Mouse (Mus musculus) adipocyte (in vitro differentiated cells): ENCODE results near the gene Khdc1b.
"Not testable (repeated sequence)": the region's sequence is repeated elsewhere in the genome, so short reads cannot be mapped to it uniquely, and the experiment has no call there.

Experiments used
- DNase-seq: peaks from one replicate; pipeline ENCODE4 v3.0.0-alpha.2; 2016; ENCODE audit warnings: low spot score

Khdc1b gene

GRCm38 (mm10) chr1:21383256-21383655 lies at the start of gene Khdc1b:
Gene Khdc1b (plus strand): TSS chr1:21383556.
- DNase-seq: no peak

GRCm38 (mm10) chr1:21335836-21336235 lies 47.5 kb upstream of the Khdc1b start:
- DNase-seq: no peak

GRCm38 (mm10) chr1:21340745-21341144 lies 42.6 kb upstream of the Khdc1b start:
- DNase-seq: no peak

GRCm38 (mm10) chr1:21344253-21344652 lies 39.1 kb upstream of the Khdc1b start:
- DNase-seq: peak; percentile 69

- not testable (repeated sequence) for DNase-seq
These were observed 38.6 kb upstream of the Khdc1b start for GRCm38 (mm10) chr1:21344752-21345151.

- DNase-seq: no peak
These were observed 34.0 kb upstream of the Khdc1b start, which contains the start of gene Khdc1a for GRCm38 (mm10) chr1:21349341-21349740. Gene Khdc1a (plus strand): TSS chr1:21349641.

- not testable (repeated sequence) for DNase-seq
These were observed 15.3 kb upstream of the Khdc1b start, which contains the start of gene Khdc1c for GRCm38 (mm10) chr1:21368031-21368430. Gene Khdc1c (plus strand): TSS chr1:21368331.

- DNase-seq: no peak
These were observed 7.8 kb downstream of the Khdc1b start for GRCm38 (mm10) chr1:21391138-21391671.

GRCm38 (mm10) chr1:21402804-21403203 lies 19.4 kb downstream of the Khdc1b start:
- no peak for DNase-seq

- no peak for DNase-seq
These were observed 23.9 kb downstream of the Khdc1b start for GRCm38 (mm10) chr1:21407266-21407665.

- peak; percentile 65 for DNase-seq
These were observed 28.2 kb downstream of the Khdc1b start for GRCm38 (mm10) chr1:21411331-21412196.

GRCm38 (mm10) chr1:21412197-21412555 lies 28.8 kb downstream of the Khdc1b start:
- no peak for DNase-seq

GRCm38 (mm10) chr1:21419370-21419769 lies 36.0 kb downstream of the Khdc1b start:
- no peak for DNase-seq

- DNase-seq: no peak
These were observed 42.3 kb downstream of the Khdc1b start for GRCm38 (mm10) chr1:21425654-21426053.

- DNase-seq: no peak
These were observed 44.7 kb downstream of the Khdc1b start for GRCm38 (mm10) chr1:21428079-21428478.

- no peak for DNase-seq
These were observed 48.3 kb downstream of the Khdc1b start for GRCm38 (mm10) chr1:21431666-21432065.

- DNase-seq: no peak
These were observed 51.5 kb downstream of the Khdc1b start for GRCm38 (mm10) chr1:21434853-21435252.
